Mouse (Mus musculus) central nervous system, embryonic 18 days (tissue): ENCODE measurements around the gene Olfr994. TPM values are rescaled to one million over a fixed set of nuclear protein-coding genes. Genes with fewer than 3 reads are reported as not detected.

Experiments
- polyA plus RNA-seq: library from polyadenylated mRNA; depleted of rRNA; stranded (reverse); fragments of >200 nt; gene quantifications from 2 replicates; pipeline ENCODE4 v1.2.3, GENCODE M21; 2012; rRNA removed

The Olfr994 gene
- not detected in 2 replicates for polyA plus RNA-seq

DNA sequence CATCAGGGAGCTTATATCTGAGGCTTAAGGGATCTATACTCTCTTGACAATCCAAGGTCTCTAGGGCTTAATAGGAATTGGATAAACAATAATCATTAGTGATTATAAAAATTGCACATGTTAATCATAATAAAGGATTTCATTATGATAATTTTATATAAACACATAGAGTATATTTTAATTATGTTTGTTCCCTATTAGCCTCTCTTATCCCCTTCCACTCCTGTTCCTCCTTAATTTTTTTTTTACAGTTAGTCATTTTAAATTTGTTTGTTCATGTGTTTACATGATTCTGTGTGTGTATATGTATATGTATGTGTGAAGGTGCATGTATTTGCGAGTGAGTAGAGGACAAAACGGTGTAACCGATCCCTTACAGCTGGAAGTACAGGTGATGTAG is at the start of gene Olfr994:
Gene Olfr994, minus strand, starts transcription at position 101 of the 400 bp plus-strand sequence.

GRCm38 (mm10) chr2:85443539-85443938 is 7.3 kb upstream of the Olfr994 start, which contains the start of gene Olfr995:
Gene Olfr995, minus strand, starts transcription at chr2:85443639.

GRCm38 (mm10) chr2:85414777-85415176 is 21.5 kb downstream of the Olfr994 start, which contains the start of gene Olfr993:
Gene Olfr993, minus strand, starts transcription at chr2:85414877.

DNA sequence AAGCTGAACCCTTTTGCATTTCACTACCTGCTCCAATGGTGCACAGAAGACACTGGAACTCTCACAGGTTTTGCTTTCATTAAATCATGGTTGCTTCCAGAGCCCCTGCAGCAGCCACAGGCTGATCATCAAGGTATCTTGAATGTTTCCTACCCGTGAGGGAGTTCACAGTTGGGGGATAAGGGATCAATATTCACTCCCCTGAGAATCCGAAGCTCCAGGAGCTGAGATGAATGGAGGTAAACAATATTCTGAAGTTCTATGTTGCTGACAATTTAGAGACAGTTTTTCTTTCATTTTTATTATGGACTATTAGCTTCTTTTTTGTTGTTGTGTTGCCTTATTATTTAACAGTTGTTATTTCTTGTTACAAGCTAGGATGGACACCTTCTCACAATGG is 26.9 kb downstream of the Olfr994 start, which contains the start of gene Olfr992:
Gene Olfr992, minus strand, starts transcription at position 101 of the 400 bp plus-strand sequence.

Other genes starting within 250 kb of the Olfr994 start
- 30.6 and 31.7 TPM in 2 replicates for gene Lrrc55, start 239.3 kb downstream of the Olfr994 start, polyA plus RNA-seq
- not detected in 2 replicates for gene Olfr987, start 97.1 kb downstream of the Olfr994 start, polyA plus RNA-seq
- gene Olfr988, start 73.2 kb downstream of the Olfr994 start, polyA plus RNA-seq, result not detected in 2 replicates
- gene Olfr992, start 27.0 kb downstream of the Olfr994 start, polyA plus RNA-seq, result not detected in 2 replicates
- gene Olfr993, start 21.6 kb downstream of the Olfr994 start, polyA plus RNA-seq, result not detected in 2 replicates
- gene Olfr995, start 7.2 kb upstream of the Olfr994 start, polyA plus RNA-seq, result not detected in 2 replicates
- 0.12 and 0.29 TPM in 2 replicates for gene 4833423E24Rik, start 82.6 kb upstream of the Olfr994 start, polyA plus RNA-seq
- gene Olfr996, start 142.8 kb upstream of the Olfr994 start, polyA plus RNA-seq, result not detected in 2 replicates
- gene Olfr998, start 152.5 kb upstream of the Olfr994 start, polyA plus RNA-seq, result not detected in 2 replicates
- not detected in 2 replicates for gene Olfr1000, start 175.5 kb upstream of the Olfr994 start, polyA plus RNA-seq
- gene Olfr1002, start 214.3 kb upstream of the Olfr994 start, polyA plus RNA-seq, result not detected in 2 replicates
- gene Olfr154, start 228.0 kb upstream of the Olfr994 start, polyA plus RNA-seq, result not detected in 2 replicates
- gene Olfr1006, start 242.3 kb upstream of the Olfr994 start, polyA plus RNA-seq, result not detected in 2 replicates